Mouse (Mus musculus) cerebellum, postnatal 10 days (tissue): ENCODE measurements around the gene Col26a1.
"Not testable (repeated sequence)": the region's sequence is repeated elsewhere in the genome, so short reads cannot be mapped to it uniquely, and the experiment has no call there.

Experiments
- DNase-seq, 2 experiments: peaks; one replicate each; pipeline ENCODE4 v3.0.0; 2021; ENCODE audit warnings: mixed read lengths in 2 of 2

Gene Col26a1

DNA sequence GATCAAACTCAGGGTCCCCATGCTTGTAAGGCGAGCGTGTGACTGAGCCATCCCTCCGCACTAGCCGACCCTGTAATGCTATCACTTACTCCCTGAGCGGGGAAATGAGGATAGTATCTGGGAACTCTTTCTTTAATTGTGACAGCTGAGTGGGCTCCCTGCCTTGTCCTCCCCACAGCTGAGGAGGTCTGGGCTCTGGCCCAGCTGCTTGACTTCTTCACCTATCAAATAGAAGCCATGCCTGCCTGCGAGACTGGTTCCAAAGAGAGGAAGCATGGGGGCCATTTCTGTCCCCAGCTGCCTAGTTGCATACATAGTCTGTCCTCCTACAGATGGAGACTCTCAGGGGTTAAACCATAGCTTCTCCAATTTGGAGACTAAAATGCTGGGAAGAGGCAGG is 78.0 kb downstream of the Col26a1 start:
- no peak for DNase-seq

- DNase-seq, result no peak
Observed at GRCm38 (mm10) chr5:136804246-136804645, 78.8 kb downstream of the Col26a1 start.

GRCm38 (mm10) chr5:136802732-136803131 is 80.3 kb downstream of the Col26a1 start:
- peak; percentile 55 to 64 for DNase-seq

DNA sequence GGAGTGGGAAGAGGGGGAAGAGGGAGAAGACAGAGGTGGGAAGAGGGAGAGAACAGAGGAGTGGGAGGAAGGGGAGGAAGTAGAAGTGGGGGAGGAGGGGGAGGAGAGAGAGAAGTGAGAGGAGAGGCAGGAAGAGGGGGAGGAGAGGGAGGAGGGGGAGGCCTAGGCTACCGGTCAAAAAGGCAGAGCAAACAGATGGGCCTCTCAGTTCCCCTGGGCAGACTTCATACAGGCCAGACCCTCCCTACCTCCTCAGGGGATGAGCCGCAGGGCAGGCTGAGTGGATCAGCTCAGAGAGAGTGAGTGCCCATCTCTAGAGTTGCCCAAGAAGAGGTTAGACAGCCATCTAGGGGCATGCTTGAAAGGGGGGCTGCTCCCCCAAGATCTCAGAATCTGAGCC is 86.1 kb downstream of the Col26a1 start:
- no peak for DNase-seq

DNA sequence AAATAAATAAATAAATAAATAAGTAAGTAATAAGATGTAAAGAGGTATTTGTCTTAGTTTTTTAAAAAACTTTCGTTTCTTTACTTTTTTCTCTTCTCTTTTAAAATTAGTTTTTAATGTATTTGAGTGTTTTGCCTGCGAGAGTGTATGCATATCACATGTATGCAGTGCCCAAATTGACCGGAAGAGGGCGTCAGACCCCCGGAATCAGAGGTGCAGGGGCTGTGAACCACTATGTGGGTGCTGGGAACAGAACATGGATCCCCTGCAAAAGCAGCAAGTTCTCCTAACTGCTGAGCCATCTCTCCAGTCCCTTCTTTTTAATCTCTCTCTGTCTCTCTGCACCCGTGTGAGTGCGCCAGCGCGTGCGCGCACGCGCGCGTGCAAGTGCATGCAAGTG is 89.2 kb downstream of the Col26a1 start:
- DNase-seq, result no peak

- no peak for DNase-seq
Observed at GRCm38 (mm10) chr5:136792541-136792940, 90.5 kb downstream of the Col26a1 start.

DNA sequence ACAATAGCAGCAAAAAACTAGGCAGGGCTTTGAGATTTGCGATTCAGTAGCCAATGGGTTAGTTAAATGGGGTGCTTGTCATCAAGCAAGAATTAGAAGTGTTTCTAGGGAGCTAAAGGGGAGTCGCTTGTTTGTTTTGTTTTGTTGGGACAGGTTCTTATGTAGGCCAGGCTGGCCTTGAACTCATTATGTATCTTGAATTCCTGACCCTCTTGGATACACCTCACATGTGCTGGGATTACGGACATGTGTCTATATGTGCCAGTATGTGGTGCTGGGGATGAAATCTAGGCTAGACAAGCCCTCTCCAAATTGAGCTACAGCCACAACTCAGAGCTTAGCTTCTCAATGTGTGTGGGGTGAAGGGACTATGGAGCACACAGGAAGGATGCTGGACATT is 91.8 kb downstream of the Col26a1 start:
- no peak for DNase-seq

- DNase-seq, result peak; percentile 95 to 98
Observed at GRCm38 (mm10) chr5:136790570-136791196, 92.3 kb downstream of the Col26a1 start.

- no peak for DNase-seq
Observed at GRCm38 (mm10) chr5:136784531-136784930, 98.5 kb downstream of the Col26a1 start.

- DNase-seq, result no peak
Observed at GRCm38 (mm10) chr5:136782600-136782999, 100.4 kb downstream of the Col26a1 start.

- peak; percentile 67 to 75 for DNase-seq
Observed at GRCm38 (mm10) chr5:136780465-136780864, 102.5 kb downstream of the Col26a1 start.

DNA sequence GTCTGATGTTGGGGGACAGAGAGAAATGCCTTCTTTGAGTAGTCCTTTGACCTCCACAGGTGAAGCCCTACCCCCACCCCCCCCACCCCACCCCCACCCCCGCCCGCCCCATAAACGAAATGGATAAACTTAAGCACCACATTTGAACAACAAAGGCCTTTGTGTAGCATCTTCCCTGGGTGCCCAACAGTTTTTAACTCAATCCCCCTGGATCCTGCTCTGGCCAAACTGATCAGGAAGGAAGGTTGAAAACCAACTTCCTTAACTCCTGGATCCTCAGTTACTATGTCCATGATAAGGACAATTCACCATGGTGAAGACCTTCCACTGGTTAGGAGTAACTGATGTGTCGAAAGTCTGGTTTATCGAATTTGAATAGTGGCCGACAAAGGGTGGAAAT is 103.1 kb downstream of the Col26a1 start:
- no peak for DNase-seq

- no peak for DNase-seq
Observed at GRCm38 (mm10) chr5:136775548-136775947, 107.5 kb downstream of the Col26a1 start.

DNA sequence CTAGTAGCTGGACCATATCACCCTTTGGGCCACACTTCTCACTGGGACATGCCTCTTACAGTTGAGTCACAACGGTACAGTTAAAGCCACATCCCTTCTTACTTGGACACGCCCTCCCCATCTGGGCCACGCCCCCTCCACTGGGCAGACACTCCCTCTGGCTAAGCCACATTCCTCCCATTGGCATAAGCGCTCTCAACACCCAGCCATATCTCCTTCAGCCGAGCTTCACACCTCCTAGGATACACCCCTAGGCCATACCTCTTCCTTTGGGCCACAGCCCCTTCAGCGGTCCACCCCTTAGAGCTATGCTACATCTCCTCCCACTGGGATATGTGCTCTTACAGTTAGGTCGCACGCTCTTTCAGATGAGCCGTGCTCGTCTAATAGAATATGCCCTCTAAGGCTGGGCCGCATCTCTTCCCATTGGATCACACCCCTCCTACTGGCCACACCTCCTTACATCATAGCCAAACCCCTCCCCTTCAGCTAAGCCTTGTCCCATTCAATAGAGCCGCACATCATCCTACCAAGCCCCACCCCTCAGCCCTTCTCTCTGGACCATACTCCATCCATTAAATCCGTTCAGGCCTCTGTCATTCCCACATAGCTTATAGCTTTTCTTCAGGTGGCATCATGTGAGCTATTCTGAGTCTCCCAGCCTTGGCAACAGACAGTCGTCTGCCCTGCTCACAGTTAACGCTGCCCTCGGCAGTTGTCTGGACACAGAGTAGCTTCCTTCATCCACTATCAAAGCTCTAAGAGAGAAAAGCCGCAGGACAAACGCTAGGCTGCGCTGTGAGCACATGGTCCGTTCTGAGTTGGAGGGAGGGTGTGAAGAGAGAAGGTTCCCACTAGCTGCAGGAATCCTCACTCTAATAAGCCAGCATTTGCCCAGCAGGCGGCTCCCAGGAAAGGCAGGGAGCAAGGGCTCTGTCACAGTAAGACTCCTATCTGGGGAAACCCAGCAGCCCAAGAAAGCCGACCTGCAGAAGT is 109.7 kb downstream of the Col26a1 start:
- no peak for DNase-seq

GRCm38 (mm10) chr5:136771132-136771531 is 111.9 kb downstream of the Col26a1 start:
- no peak for DNase-seq

DNA sequence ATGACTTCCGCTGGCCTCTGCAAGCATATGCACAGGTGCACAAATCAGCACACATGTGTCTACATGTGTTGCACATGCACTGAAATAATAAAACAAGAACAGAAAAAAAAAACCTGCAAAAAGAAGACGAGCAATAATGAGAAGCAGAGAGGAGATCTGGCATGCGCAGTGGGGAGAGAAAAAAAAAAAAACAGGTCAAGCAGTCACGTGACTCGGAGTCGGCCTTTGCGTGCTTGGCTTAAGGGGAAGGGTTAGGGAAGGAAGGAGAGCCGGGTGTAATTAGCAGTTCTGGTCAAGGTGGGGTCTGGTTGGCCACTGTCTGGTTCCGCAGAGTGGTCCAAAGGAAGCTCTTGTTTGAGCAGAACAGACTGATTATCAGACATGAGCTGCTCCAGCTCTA is 115.7 kb downstream of the Col26a1 start:
- DNase-seq, result no peak

DNA sequence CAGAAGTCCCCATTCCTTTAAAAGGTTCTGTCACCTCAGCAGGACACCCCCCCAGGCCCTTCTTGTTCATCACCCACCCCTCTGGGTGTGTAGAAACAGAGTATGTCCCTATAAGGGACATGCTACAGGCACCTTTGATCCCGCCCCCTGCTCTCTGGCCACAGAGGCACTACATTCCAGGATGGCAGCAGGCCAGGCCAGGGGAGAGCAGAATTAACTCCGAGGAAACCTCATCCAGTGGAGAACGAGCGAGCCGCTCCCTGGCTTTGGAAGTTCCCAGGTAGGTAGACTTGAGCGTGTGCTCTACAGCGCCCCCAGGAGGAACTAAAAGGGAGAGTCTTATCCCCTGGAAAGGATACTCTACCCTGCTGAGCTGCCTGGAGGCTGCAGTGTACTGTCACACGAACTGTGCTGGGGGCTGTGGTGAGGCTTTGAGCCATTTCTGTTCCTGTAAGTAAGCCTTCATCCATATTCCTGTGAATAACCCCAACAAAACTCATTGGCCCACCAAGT is 118.8 kb downstream of the Col26a1 start:
- DNase-seq, result peak in 1 of 2 experiments; percentile 17

- DNase-seq, result no peak
Observed at GRCm38 (mm10) chr5:136760345-136760744, 122.7 kb downstream of the Col26a1 start.

GRCm38 (mm10) chr5:136759781-136760180 is 123.2 kb downstream of the Col26a1 start:
- peak in 1 of 2 experiments; percentile 21 for DNase-seq

- peak; percentile 84 to 88 for DNase-seq
Observed at GRCm38 (mm10) chr5:136755696-136756095, 127.3 kb downstream of the Col26a1 start.

DNA sequence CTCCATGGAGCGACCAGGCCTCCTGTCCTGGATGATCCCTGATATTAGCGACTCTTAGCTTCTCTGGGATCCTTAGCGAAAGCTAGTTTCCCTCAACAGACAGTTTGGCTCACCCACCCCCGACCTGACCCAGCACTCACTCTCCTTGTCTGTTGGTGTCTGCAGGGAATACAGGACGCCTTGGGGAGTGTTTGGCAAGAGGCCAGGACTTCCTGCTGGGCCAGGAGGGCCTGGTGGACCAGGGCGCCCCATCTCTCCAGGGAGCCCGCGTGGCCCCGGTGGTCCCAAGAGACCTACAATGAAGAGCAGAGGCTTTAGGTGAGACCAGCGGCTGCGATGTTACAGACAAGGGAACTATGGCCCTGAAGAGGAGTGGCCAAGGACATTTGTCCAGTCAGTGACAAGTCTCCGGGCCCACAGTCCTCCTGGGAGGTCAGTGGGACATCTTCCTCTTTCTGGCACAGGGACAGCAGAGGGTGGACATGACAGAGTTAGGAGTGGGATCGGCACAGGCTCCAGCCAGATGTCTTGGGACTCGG is 128.9 kb downstream of the Col26a1 start:
- DNase-seq, result peak in 1 of 2 experiments; percentile 20

DNA sequence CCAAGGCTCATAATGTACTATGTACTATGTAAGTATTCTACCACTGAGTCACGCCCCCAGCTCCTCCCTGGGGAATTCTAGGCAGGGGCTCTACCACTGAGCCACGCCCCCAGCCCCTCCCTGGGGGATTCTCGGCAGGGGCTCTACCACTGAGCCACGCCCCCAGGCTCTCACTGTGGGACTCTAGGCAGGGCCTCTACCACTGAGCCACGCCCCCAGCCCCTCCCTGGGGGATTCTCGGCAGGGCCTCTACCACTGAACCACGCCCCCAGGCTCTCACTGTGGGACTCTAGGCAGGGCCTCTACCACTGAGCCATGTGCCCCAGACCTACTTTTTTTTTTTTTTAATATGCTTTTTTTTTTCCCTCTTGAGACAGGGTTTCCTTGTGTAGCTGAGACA is 129.8 kb downstream of the Col26a1 start:
- not testable (repeated sequence) for DNase-seq

GRCm38 (mm10) chr5:136752104-136752503 is 130.9 kb downstream of the Col26a1 start:
- DNase-seq, result no peak
